In genomic region chr11:79172054-79172453, GRCm38 (mm10) we compare ENCODE assay signal across 24 mouse cellular contexts. TPM values are rescaled to one million over a fixed set of nuclear protein-coding genes. Genes with fewer than 3 reads are reported as not detected.
A peak's percentile ranks its signal among the peaks of the same experiment; 100 is the strongest.
DNase-seq lines count a peak whose midpoint lies in the region.
"Had no signal": no experiment of that assay in that cellular context is flagged by ENCODE, and none has a peak within 500 bp of the region (broad histone marks: within the 10 kb centered on the region; RNA-seq: fewer than 3 reads in every experiment).

No protein-coding gene starts in this region.

- peak; percentile 68 for DNase-seq in layer of hippocampus, adult 11-12 months (ENCODE audit: low spot score)
- DNase-seq in layer of hippocampus, postnatal 10 days (ENCODE audit: low spot score in 2 of 2), result no peak
- DNase-seq in right cerebral cortex, adult 2 months (ENCODE audit: low spot score in 2 of 2), result peak; percentile 10 to 31
- DNase-seq in right cerebral cortex, postnatal 4 days, result no peak
- DNase-seq in left cerebral cortex, postnatal 14 days (ENCODE audit: low spot score in 2 of 2), result peak; percentile 45 to 64
- DNase-seq in telencephalon, adult 2 months (ENCODE audit: low read depth, low spot score), result peak; percentile 79
- DNase-seq in lung, postnatal 36 days, result no peak
- no peak for DNase-seq in limb, embryonic 10.5 days (ENCODE audit: low spot score)
- DNase-seq: adrenal gland, postnatal 14 days; cerebellum, adult 18-20 months; cerebellum, postnatal 14 days; heart, adult 2 months; heart, postnatal 4 days; kidney, adult 8-10 months; kidney, postnatal 14 days; lung, embryonic 14.5 days; lung, postnatal 14 days; thymus, postnatal 4 days had no signal

- no peak overlapping the region for H3K27ac ChIP-seq in limb, embryonic 10.5 days
- H3K27ac ChIP-seq: heart, adult 2 months; hindbrain, embryonic 13.5 days; left cerebral cortex, adult 2 months; limb, embryonic 12.5 days; liver, embryonic 15.5 days had no signal

- WGBS in limb, embryonic 10.5 days, result 81% methylated on average over 7 of the region's 7 CpGs

- no peaks in the 10 kb centered on the region for H3K4me1 ChIP-seq in limb, embryonic 10.5 days
- H3K4me1 ChIP-seq: heart, embryonic 12.5 days; hindbrain, embryonic 13.5 days; limb, embryonic 12.5 days; liver, embryonic 15.5 days had no signal

- H3K9me3 ChIP-seq in limb, embryonic 10.5 days (replicated peaks), result no peaks in the 10 kb centered on the region
- H3K9me3 ChIP-seq: hindbrain, embryonic 13.5 days; limb, embryonic 12.5 days; liver, embryonic 15.5 days had no signal

- no peaks in the 10 kb centered on the region for H3K27me3 ChIP-seq in limb, embryonic 10.5 days (ENCODE audit: low read depth, poor library complexity, severe bottlenecking)
- H3K27me3 ChIP-seq: heart, embryonic 12.5 days; hindbrain, embryonic 13.5 days; limb, embryonic 12.5 days; liver, embryonic 15.5 days had no signal

- H3K36me3 ChIP-seq in limb, embryonic 10.5 days, result no peaks in the 10 kb centered on the region
- H3K36me3 ChIP-seq: heart, embryonic 12.5 days; hindbrain, embryonic 13.5 days; limb, embryonic 12.5 days; liver, embryonic 15.5 days had no signal

- no peak overlapping the region for H3K4me3 ChIP-seq in limb, embryonic 10.5 days
- H3K4me3 ChIP-seq: erythroblast, embryonic 14.5 days; heart, adult 2 months; heart, embryonic 12.5 days; hindbrain, embryonic 13.5 days; left cerebral cortex, adult 2 months; limb, embryonic 12.5 days; liver, embryonic 15.5 days had no signal

- intact Hi-C loops in left cerebral cortex, postnatal 14 days (cut with DNase I), result no loop called here

RNA-seq across cellular contexts. Expression of gene Ksr1, which starts 25.8 kb away (rescaled TPM):
- total RNA-seq in layer of hippocampus, postnatal 10 days (2021), result 100 to 1,000 TPM in 1 of 2 experiments, 10 to 100 TPM in 1; 94.1 to 106 TPM
- total RNA-seq in left cerebral cortex, postnatal 14 days (2021), result 10 to 100 TPM; 55.5 to 56.7 TPM
- polyA plus RNA-seq in limb, embryonic 10.5 days (2016; fragmentation: Nextera tagmentation; extraction: Ambion mirVana), result 1.0 and 1.3 TPM in 2 replicates

Comparison
In these comparisons a context has a peak if more than half of its experiments do, and no peak if none do; other contexts are left out.
1. DNase-seq: peak in layer of hippocampus, adult 11-12 months (single experiment), right cerebral cortex, adult 2 months (2 of 2), left cerebral cortex, postnatal 14 days (2 of 2) and telencephalon, adult 2 months (single experiment); none in layer of hippocampus, postnatal 10 days (0 of 2), right cerebral cortex, postnatal 4 days (single experiment), lung, postnatal 36 days (single experiment) and limb, embryonic 10.5 days (single experiment).